Mouse (Mus musculus): ENCODE data around the gene Ezh1.

Ezh1 gene

GRCm38 (mm10) chr11:101180846-101181740 lies 45.2 kb downstream of the Ezh1 start:
- peak; percentile 71 for DNase-seq (ENCODE audit: low spot score)

GRCm38 (mm10) chr11:101180261-101180660 lies 46.0 kb downstream of the Ezh1 start:
- DNase-seq (ENCODE audit: low spot score), result no peak

- DNase-seq (ENCODE audit: low spot score), result no peak
These were observed 47.0 kb downstream of the Ezh1 start for GRCm38 (mm10) chr11:101179306-101179705.

- no peak for DNase-seq (ENCODE audit: low spot score)
These were observed 47.9 kb downstream of the Ezh1 start for GRCm38 (mm10) chr11:101178061-101179058.

- peak; percentile 50 for DNase-seq (ENCODE audit: low spot score)
These were observed 49.1 kb downstream of the Ezh1 start for GRCm38 (mm10) chr11:101176933-101177773.

- DNase-seq (ENCODE audit: low spot score), result no peak
These were observed 50.1 kb downstream of the Ezh1 start for GRCm38 (mm10) chr11:101176117-101176691.

GRCm38 (mm10) chr11:101175636-101176116 lies 50.6 kb downstream of the Ezh1 start:
- DNase-seq (ENCODE audit: low spot score), result no peak

- no peak for DNase-seq (ENCODE audit: low spot score)
These were observed 51.2 kb downstream of the Ezh1 start, which contains the start of gene Ccr10 for GRCm38 (mm10) chr11:101174851-101175628. TSS of gene Ccr10 (minus strand) at chr11:101175443.

- no peak for DNase-seq (ENCODE audit: low spot score)
These were observed 51.9 kb downstream of the Ezh1 start for GRCm38 (mm10) chr11:101174389-101174745.

GRCm38 (mm10) chr11:101173631-101174388 lies 52.5 kb downstream of the Ezh1 start:
- peak; percentile 80 for DNase-seq (ENCODE audit: low spot score)

- DNase-seq (ENCODE audit: low spot score), result peak; percentile 74
These were observed 53.2 kb downstream of the Ezh1 start for GRCm38 (mm10) chr11:101173112-101173511.

- no peak for DNase-seq (ENCODE audit: low spot score)
These were observed 53.8 kb downstream of the Ezh1 start for GRCm38 (mm10) chr11:101172434-101172815.

GRCm38 (mm10) chr11:101171721-101172433 lies 54.4 kb downstream of the Ezh1 start:
- DNase-seq (ENCODE audit: low spot score), result peak; percentile 75

- peak; percentile 98 for DNase-seq (ENCODE audit: low spot score)
These were observed 55.3 kb downstream of the Ezh1 start, which contains the start of gene Plekhh3 for GRCm38 (mm10) chr11:101170811-101171610. TSS of gene Plekhh3 (minus strand) at chr11:101171351.

GRCm38 (mm10) chr11:101170354-101170810 lies 55.9 kb downstream of the Ezh1 start, which contains the start of gene Cntnap1:
TSS of gene Cntnap1 (plus strand) at chr11:101170523.
- peak; percentile 76 for DNase-seq (ENCODE audit: low spot score)

GRCm38 (mm10) chr11:101169301-101170107 lies 56.8 kb downstream of the Ezh1 start:
- no peak for DNase-seq (ENCODE audit: low spot score)
